Mouse (Mus musculus) erythroblast, embryonic 14.5 days (primary cell): ENCODE measurements around the gene Crybb3. TPM values are rescaled to one million over a fixed set of nuclear protein-coding genes. Genes with fewer than 3 reads are reported as not detected.
"Not testable (repeated sequence)": the region's sequence is repeated elsewhere in the genome, so short reads cannot be mapped to it uniquely, and the experiment has no call there.

Experiments
- H3K27me3 ChIP-seq: 2 replicates; pipeline ENCODE4 v1.6.1; 2012; ENCODE audit warnings: inconsistent platforms; ENCODE audit not compliant: control insufficient read depth
- H3K36me3 ChIP-seq: 2 replicates; pipeline ENCODE4 v1.6.1; 2012; ENCODE audit warnings: mild to moderate bottlenecking, inconsistent platforms; ENCODE audit not compliant: control insufficient read depth
- H3K4me1 ChIP-seq: 2 replicates; pipeline ENCODE4 v1.6.1; 2012; ENCODE audit warnings: inconsistent platforms; ENCODE audit not compliant: control insufficient read depth
- H3K4me3 ChIP-seq: replicated peaks from 2 replicates; pipeline ENCODE3; 2012; ENCODE audit warnings: moderate library complexity, mild to moderate bottlenecking, inconsistent platforms
- H3K9me3 ChIP-seq: 2 replicates; pipeline ENCODE4 v1.6.1; 2012; ENCODE audit warnings: low read length, inconsistent platforms, mixed read lengths; ENCODE audit not compliant: control insufficient read depth
- GATA1 ChIP-seq: IDR thresholded peaks from 2 replicates; pipeline ENCODE4 v1.6.1; 2012; ENCODE audit warnings: low read length, inconsistent platforms, mixed read lengths
- TAL1 ChIP-seq: IDR thresholded peaks from 3 replicates; pipeline ENCODE4 v1.6.1; 2012; ENCODE audit warnings: low read length, inconsistent platforms, mixed read lengths
- polyA plus RNA-seq: library from polyadenylated mRNA; stranded (reverse); fragments of >175 nt; gene quantifications from 2 replicates; pipeline ENCODE4 v1.2.3, GENCODE M21; 2012

The Crybb3 gene
- polyA plus RNA-seq, 1 experiment = not detected

GRCm38 (mm10) chr5:113118695-113119094, 37.3 kb upstream of the Crybb3 start:
- TF ChIP-seq TAL1 (no peak), GATA1 (no peak)
- no peaks in the 10 kb centered on the region; the same call in 1 of the 2 replicates for H3K36me3 ChIP-seq
- no peaks in the 10 kb centered on the region for H3K27me3 ChIP-seq
- peak overlapping the region; percentile 49 for H3K4me3 ChIP-seq
- no peaks in the 10 kb centered on the region for H3K9me3 ChIP-seq
- peaks cover 59% of the 10 kb centered on the region for H3K4me1 ChIP-seq

- Histone ChIP-seq H3K4me1 (peaks cover 69% of the 10 kb centered on the region), H3K36me3 (no peaks in the 10 kb centered on the region; the same call in 1 of the 2 replicates), H3K4me3 (no peak overlapping the region), H3K27me3 (no peaks in the 10 kb centered on the region), H3K9me3 (no peaks in the 10 kb centered on the region)
- TF ChIP-seq GATA1 = no peak
- no peak for TF ChIP-seq TAL1
These were observed 36.0 kb upstream of the Crybb3 start for GRCm38 (mm10) chr5:113117361-113117760.

GRCm38 (mm10) chr5:113115896-113116295, 34.5 kb upstream of the Crybb3 start:
- peaks cover 72% of the 10 kb centered on the region for H3K4me1 ChIP-seq
- no peaks in the 10 kb centered on the region; the same call in 1 of the 2 replicates for H3K36me3 ChIP-seq
- no peaks in the 10 kb centered on the region for H3K9me3 ChIP-seq
- no peak overlapping the region for H3K4me3 ChIP-seq
- TF ChIP-seq TAL1 (no peak), GATA1 (no peak)
- no peaks in the 10 kb centered on the region for H3K27me3 ChIP-seq

GRCm38 (mm10) chr5:113114264-113115225, 33.2 kb upstream of the Crybb3 start:
- no peak for TF ChIP-seq TAL1
- TF ChIP-seq GATA1 = no peak
- no peaks in the 10 kb centered on the region; the same call in 1 of the 2 replicates for H3K36me3 ChIP-seq
- no peak overlapping the region for H3K4me3 ChIP-seq
- no peaks in the 10 kb centered on the region for H3K27me3 ChIP-seq
- H3K9me3 ChIP-seq = no peaks in the 10 kb centered on the region
- H3K4me1 ChIP-seq = peaks cover 67% of the 10 kb centered on the region

GRCm38 (mm10) chr5:113113120-113113519, 31.7 kb upstream of the Crybb3 start:
- H3K36me3 ChIP-seq = no peaks in the 10 kb centered on the region; the same call in 1 of the 2 replicates
- H3K4me3 ChIP-seq = no peak overlapping the region
- TF ChIP-seq GATA1 = no peak
- TF ChIP-seq TAL1 = no peak
- H3K4me1 ChIP-seq = peaks cover 59% of the 10 kb centered on the region
- no peaks in the 10 kb centered on the region for H3K27me3 ChIP-seq
- H3K9me3 ChIP-seq = no peaks in the 10 kb centered on the region

GRCm38 (mm10) chr5:113111336-113111735, 30.0 kb upstream of the Crybb3 start:
- no peaks in the 10 kb centered on the region; the same call in 1 of the 2 replicates for H3K36me3 ChIP-seq
- H3K4me1 ChIP-seq = peaks cover 60% of the 10 kb centered on the region
- no peak overlapping the region for H3K4me3 ChIP-seq
- H3K27me3 ChIP-seq = no peaks in the 10 kb centered on the region
- no peak for TF ChIP-seq GATA1
- TF ChIP-seq TAL1 = no peak
- no peaks in the 10 kb centered on the region for H3K9me3 ChIP-seq

GRCm38 (mm10) chr5:113110929-113111328, 29.5 kb upstream of the Crybb3 start:
- H3K4me1 ChIP-seq = peaks cover 57% of the 10 kb centered on the region
- TF ChIP-seq GATA1 = no peak
- no peaks in the 10 kb centered on the region; the same call in 1 of the 2 replicates for H3K36me3 ChIP-seq
- no peaks in the 10 kb centered on the region for H3K27me3 ChIP-seq
- H3K4me3 ChIP-seq = no peak overlapping the region
- no peaks in the 10 kb centered on the region for H3K9me3 ChIP-seq

GRCm38 (mm10) chr5:113109651-113110050, 28.3 kb upstream of the Crybb3 start:
- not testable (repeated sequence) for H3K9me3 ChIP-seq, H3K27me3 ChIP-seq, H3K36me3 ChIP-seq, H3K4me3 ChIP-seq
- peaks cover 45% of the 10 kb centered on the region for H3K4me1 ChIP-seq

GRCm38 (mm10) chr5:113108165-113108764, 26.9 kb upstream of the Crybb3 start:
- TF ChIP-seq TAL1 = no peak
- no peak for TF ChIP-seq GATA1
- H3K27me3 ChIP-seq = no peaks in the 10 kb centered on the region
- no peak overlapping the region for H3K4me3 ChIP-seq
- peaks cover 31% of the 10 kb centered on the region for H3K4me1 ChIP-seq
- H3K9me3 ChIP-seq = no peaks in the 10 kb centered on the region
- H3K36me3 ChIP-seq = no peaks in the 10 kb centered on the region
